Mouse (Mus musculus): ENCODE measurements at regions not wholly inside any gene's neighbourhood (a gene's known extent, or its start where the extent isn't known, plus 50 kb on each side); places are given as distances from the start of the nearest gene placed in this dataset.
A peak's percentile ranks its signal among the peaks of the same experiment; 100 is the strongest.

DNA sequence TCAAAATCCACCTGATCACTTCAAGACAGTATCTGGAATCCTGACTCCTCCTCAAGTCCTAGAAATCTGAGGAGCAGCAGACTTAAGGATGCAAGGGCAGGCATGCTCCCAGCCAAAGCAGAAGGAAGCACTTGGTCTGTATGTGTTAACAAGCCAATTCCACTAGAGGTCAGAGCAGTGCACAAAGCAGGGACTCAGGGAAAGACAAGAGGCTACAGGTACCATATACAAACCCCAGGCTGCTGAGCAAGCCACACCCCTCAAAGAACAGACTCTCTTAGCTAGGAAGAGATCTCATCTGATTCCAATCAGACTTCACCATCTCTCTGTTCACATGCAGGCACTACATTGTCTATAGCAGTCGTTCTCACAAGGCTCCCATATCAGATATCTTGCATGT, 99.6 kb upstream of the Clint1 start:
- DNase-seq (ENCODE audit: low spot score) (peak; percentile 57), ATAC-seq (ENCODE audit: low FRiP score, low read depth) (peak; percentile 74; the same call in 1 of the 2 replicates)
- Histone ChIP-seq H3K9me3 (ENCODE audit: control insufficient read depth, low read length) (no peaks in the 10 kb centered on the region), H3K27me3 (ENCODE audit: control insufficient read depth, insufficient read depth, low read length) (no peaks in the 10 kb centered on the region), H3K4me1 (ENCODE audit: control insufficient read depth, insufficient read depth, low read length) (peaks cover 6% of the 10 kb centered on the region; the same call in 1 of the 2 replicates), H3K36me3 (ENCODE audit: control insufficient read depth, insufficient read depth, low read length) (no peaks in the 10 kb centered on the region), H3K9ac (ENCODE audit: low read depth, low read length, severe bottlenecking) (no peak overlapping the region), H3K4me3 (replicated peaks; ENCODE audit: low read length) (no peak overlapping the region), H3K27ac (replicated peaks; ENCODE audit: low read depth, low read length) (no peak overlapping the region), H3K4me2 (replicated peaks; ENCODE audit: low read depth, low read length, severe bottlenecking) (no peak overlapping the region)
- no peak for TF ChIP-seq POLR2A (IDR thresholded peaks at IDR 0.05; ENCODE audit: borderline replicate concordance, extremely low read depth, insufficient read depth, insufficient read length)
- WGBS, result 29% methylated on average over 1 of the region's 1 CpGs

DNA sequence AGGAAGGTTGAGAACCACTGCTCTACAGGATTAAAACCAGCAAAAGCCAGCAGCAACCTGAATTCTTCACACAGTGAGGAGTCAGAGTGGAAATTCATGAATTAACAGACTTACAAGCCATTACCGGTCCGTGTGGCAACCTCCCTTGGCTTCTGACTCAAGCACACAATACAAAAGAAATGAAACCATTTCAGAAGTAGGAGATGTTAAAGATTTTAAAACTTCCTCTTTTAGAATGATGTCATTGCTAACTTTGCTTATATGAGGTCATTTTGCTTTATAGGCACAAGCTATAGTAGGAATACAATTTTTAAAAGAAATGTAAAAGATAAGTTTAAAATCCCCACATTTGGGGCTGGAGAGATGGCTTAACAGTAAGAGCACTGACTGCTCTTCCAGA, 99.1 kb upstream of the Clint1 start:
- Histone ChIP-seq H3K27me3 (ENCODE audit: control insufficient read depth, insufficient read depth, low read length) (no peaks in the 10 kb centered on the region), H3K9ac (ENCODE audit: low read depth, low read length, severe bottlenecking) (no peak overlapping the region), H3K4me3 (replicated peaks; ENCODE audit: low read length) (no peak overlapping the region), H3K27ac (replicated peaks; ENCODE audit: low read depth, low read length) (no peak overlapping the region), H3K4me2 (replicated peaks; ENCODE audit: low read depth, low read length, severe bottlenecking) (no peak overlapping the region), H3K9me3 (ENCODE audit: control insufficient read depth, low read length) (no peaks in the 10 kb centered on the region), H3K4me1 (ENCODE audit: control insufficient read depth, insufficient read depth, low read length) (peaks cover 6% of the 10 kb centered on the region; the same call in 1 of the 2 replicates), H3K36me3 (ENCODE audit: control insufficient read depth, insufficient read depth, low read length) (no peaks in the 10 kb centered on the region)
- WGBS, result 39% methylated on average over 2 of the region's 2 CpGs
- TF ChIP-seq POLR2A (IDR thresholded peaks at IDR 0.05; ENCODE audit: borderline replicate concordance, extremely low read depth, insufficient read depth, insufficient read length), result no peak
- DNase-seq (ENCODE audit: low spot score), result no peak
- no peak for ATAC-seq (ENCODE audit: low FRiP score, low read depth)

DNA sequence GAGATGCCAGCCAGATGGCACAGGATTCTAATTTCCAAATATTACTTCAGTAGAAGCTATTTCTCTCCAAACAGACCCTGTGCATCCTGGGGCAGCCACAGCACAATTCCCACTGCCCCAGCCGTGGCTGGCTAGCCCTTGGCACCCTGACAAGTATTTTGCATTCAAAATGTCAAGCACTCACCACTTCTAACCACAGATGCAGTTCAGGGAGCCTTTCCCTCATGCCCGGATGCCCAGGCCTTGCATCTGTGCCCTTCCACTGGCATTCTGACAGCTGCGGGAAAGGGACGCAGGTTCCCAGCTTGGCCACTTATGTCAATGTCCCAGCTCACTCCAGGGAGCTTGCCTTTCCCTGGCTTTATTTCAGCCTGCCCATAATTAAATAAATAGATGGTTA, 84.8 kb upstream of the Clint1 start:
- no peak for DNase-seq (ENCODE audit: low spot score)
- no peak for ATAC-seq (ENCODE audit: low FRiP score, low read depth)
- no peak for TF ChIP-seq POLR2A (IDR thresholded peaks at IDR 0.05; ENCODE audit: borderline replicate concordance, extremely low read depth, insufficient read depth, insufficient read length)
- H3K4me1 ChIP-seq (ENCODE audit: control insufficient read depth, insufficient read depth, low read length), result no peaks in the 10 kb centered on the region
- no peaks in the 10 kb centered on the region for H3K27me3 ChIP-seq (ENCODE audit: control insufficient read depth, insufficient read depth, low read length)
- no peak overlapping the region for H3K27ac ChIP-seq (replicated peaks; ENCODE audit: low read depth, low read length)
- no peak overlapping the region for H3K4me2 ChIP-seq (replicated peaks; ENCODE audit: low read depth, low read length, severe bottlenecking)
- H3K9ac ChIP-seq (ENCODE audit: low read depth, low read length, severe bottlenecking), result no peak overlapping the region
- H3K9me3 ChIP-seq (ENCODE audit: control insufficient read depth, low read length), result no peaks in the 10 kb centered on the region
- WGBS, result 71% methylated on average over 4 of the region's 4 CpGs
- H3K4me3 ChIP-seq (replicated peaks; ENCODE audit: low read length), result no peak overlapping the region
- no peaks in the 10 kb centered on the region for H3K36me3 ChIP-seq (ENCODE audit: control insufficient read depth, insufficient read depth, low read length)

DNA sequence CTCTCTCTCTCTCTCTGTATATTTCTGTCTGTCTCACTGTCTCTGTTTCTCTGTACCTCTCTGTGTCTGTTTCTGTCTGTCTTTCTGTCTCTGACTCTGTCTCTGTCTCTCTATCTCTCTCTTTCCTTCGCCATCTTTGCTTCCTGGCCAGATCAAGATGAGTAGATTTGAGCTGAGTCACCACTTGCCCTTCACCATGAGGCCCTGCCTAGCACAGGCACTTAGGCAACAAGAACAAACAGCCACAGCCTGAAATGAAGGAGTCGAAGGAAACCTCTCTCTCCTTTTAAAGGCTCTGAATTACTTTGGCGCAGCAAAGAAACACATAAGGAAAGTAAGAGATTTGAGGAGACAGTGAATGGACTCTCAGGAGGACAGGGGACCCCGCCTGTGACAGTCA, 69.4 kb upstream of the Clint1 start:
- H3K4me3 ChIP-seq (replicated peaks; ENCODE audit: low read length), result no peak overlapping the region
- H3K9me3 ChIP-seq (ENCODE audit: control insufficient read depth, low read length), result no peaks in the 10 kb centered on the region
- H3K4me2 ChIP-seq (replicated peaks; ENCODE audit: low read depth, low read length, severe bottlenecking), result no peak overlapping the region
- no peak for TF ChIP-seq POLR2A (IDR thresholded peaks at IDR 0.05; ENCODE audit: borderline replicate concordance, extremely low read depth, insufficient read depth, insufficient read length)
- DNase-seq (ENCODE audit: low spot score) (no peak), ATAC-seq (ENCODE audit: low FRiP score, low read depth) (no peak)
- H3K9ac ChIP-seq (ENCODE audit: low read depth, low read length, severe bottlenecking), result no peak overlapping the region
- no peak overlapping the region for H3K27ac ChIP-seq (replicated peaks; ENCODE audit: low read depth, low read length)
- H3K27me3 ChIP-seq (ENCODE audit: control insufficient read depth, insufficient read depth, low read length), result no peaks in the 10 kb centered on the region
- H3K36me3 ChIP-seq (ENCODE audit: control insufficient read depth, insufficient read depth, low read length), result no peaks in the 10 kb centered on the region
- no peaks in the 10 kb centered on the region for H3K4me1 ChIP-seq (ENCODE audit: control insufficient read depth, insufficient read depth, low read length)
- 80% methylated on average over 4 of the region's 4 CpGs for WGBS

DNA sequence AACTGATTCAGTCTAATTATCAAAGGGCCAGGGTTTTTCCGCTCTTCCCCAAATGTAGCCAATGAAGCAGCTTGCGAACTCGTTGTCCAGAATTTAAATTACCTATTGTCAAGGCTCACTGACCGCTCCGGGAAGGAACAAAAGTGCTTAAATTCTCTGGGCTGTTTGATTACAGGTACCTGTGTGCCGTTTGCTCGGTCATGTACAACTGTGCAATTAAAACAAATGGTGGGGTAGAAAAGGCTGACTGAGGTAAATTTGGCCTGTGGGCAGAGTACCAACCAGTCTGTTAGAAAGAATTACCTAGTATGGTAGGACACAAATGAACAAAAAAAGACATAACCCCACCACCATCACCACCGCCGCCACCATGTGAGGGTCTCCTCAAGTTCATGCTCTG, 66.0 kb upstream of the Clint1 start:
- DNase-seq (ENCODE audit: low spot score), result no peak
- Histone ChIP-seq H3K27ac (replicated peaks; ENCODE audit: low read depth, low read length) (no peak overlapping the region), H3K4me1 (ENCODE audit: control insufficient read depth, insufficient read depth, low read length) (no peaks in the 10 kb centered on the region), H3K36me3 (ENCODE audit: control insufficient read depth, insufficient read depth, low read length) (no peaks in the 10 kb centered on the region), H3K9me3 (ENCODE audit: control insufficient read depth, low read length) (no peaks in the 10 kb centered on the region), H3K9ac (ENCODE audit: low read depth, low read length, severe bottlenecking) (no peak overlapping the region), H3K4me2 (replicated peaks; ENCODE audit: low read depth, low read length, severe bottlenecking) (no peak overlapping the region), H3K27me3 (ENCODE audit: control insufficient read depth, insufficient read depth, low read length) (no peaks in the 10 kb centered on the region), H3K4me3 (replicated peaks; ENCODE audit: low read length) (no peak overlapping the region)
- 84% methylated on average over 9 of the region's 9 CpGs for WGBS
- TF ChIP-seq POLR2A (IDR thresholded peaks at IDR 0.05; ENCODE audit: borderline replicate concordance, extremely low read depth, insufficient read depth, insufficient read length), result no peak
- no peak for ATAC-seq (ENCODE audit: low FRiP score, low read depth)

DNA sequence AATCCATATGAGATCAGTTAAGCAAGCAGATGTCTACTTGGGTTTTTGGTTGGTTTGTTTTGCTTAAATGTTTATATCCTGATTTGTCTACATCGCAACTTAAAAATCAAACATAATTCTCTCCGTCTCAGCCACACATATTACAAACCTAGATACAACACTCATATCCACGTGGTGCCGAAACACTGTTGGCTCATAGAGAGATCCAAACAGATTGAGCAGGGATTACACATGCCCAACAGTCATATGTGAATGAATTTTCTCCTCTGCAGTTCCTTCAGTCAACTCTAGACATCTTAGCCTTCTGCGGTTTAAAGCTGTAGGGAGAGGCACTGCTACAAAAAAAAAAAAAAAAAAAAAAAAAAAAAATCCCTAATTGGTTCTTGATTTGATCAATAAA, 64.4 kb upstream of the Clint1 start:
- no peaks in the 10 kb centered on the region for H3K9me3 ChIP-seq (ENCODE audit: control insufficient read depth, low read length)
- no peak overlapping the region for H3K9ac ChIP-seq (ENCODE audit: low read depth, low read length, severe bottlenecking)
- H3K36me3 ChIP-seq (ENCODE audit: control insufficient read depth, insufficient read depth, low read length), result no peaks in the 10 kb centered on the region
- H3K4me3 ChIP-seq (replicated peaks; ENCODE audit: low read length), result no peak overlapping the region
- H3K27ac ChIP-seq (replicated peaks; ENCODE audit: low read depth, low read length), result no peak overlapping the region
- H3K4me1 ChIP-seq (ENCODE audit: control insufficient read depth, insufficient read depth, low read length), result no peaks in the 10 kb centered on the region
- no peak for TF ChIP-seq POLR2A (IDR thresholded peaks at IDR 0.05; ENCODE audit: borderline replicate concordance, extremely low read depth, insufficient read depth, insufficient read length)
- no peak overlapping the region for H3K4me2 ChIP-seq (replicated peaks; ENCODE audit: low read depth, low read length, severe bottlenecking)
- 91% methylated on average over 5 of the region's 5 CpGs for WGBS
- no peak for ATAC-seq (ENCODE audit: low FRiP score, low read depth)
- H3K27me3 ChIP-seq (ENCODE audit: control insufficient read depth, insufficient read depth, low read length), result no peaks in the 10 kb centered on the region
- DNase-seq (ENCODE audit: low spot score), result no peak

Data from limb, embryonic 14.5 days (tissue).